Mouse (Mus musculus) lung, postnatal 0 days (tissue): ENCODE measurements around the gene Eif4g3.

Experiments
- CTCF ChIP-seq: IDR thresholded peaks from 2 replicates; pipeline ENCODE4 v1.5.1; 2016; ENCODE audit warnings: antibody characterized with exemption, mild to moderate bottlenecking
- EP300 ChIP-seq: IDR thresholded peaks from 2 replicates; pipeline ENCODE4 v1.6.1; 2016; ENCODE audit warnings: antibody characterized with exemption, mild to moderate bottlenecking, control low read depth

DNA sequence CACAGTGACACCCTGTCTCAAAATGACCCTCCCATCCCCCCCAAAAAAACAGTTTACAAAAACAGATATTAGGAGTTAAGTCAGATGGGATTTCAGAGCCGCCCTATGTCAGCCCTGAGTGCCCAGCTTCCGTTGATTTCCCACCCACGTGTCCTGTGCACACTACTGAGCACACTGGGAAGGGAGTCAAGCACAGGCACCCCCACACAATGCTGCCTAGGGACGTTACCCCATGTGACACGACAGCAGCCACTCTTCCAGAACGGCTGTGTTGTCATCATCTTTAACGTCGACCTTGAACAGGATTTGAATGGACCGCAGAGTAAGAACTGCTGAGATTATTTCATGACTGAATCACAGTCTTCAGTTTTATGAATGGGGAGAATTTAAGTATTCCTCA lies 138.4 kb downstream of the Eif4g3 start:
- TF ChIP-seq CTCF: no peak
- TF ChIP-seq EP300: no peak
